Mouse (Mus musculus): Measurements from ENCODE around the gene Atrnl1. TPM values are rescaled to one million over a fixed set of nuclear protein-coding genes. Genes with fewer than 3 reads are reported as not detected.

The Atrnl1 gene
- polyA plus RNA-seq, 1 experiment: not detected

GRCm38 (mm10) chr19:57926941-57927471 lies 316.2 kb downstream of the Atrnl1 start:
- WGBS: 45% methylated on average over 10 of the region's 10 CpGs
- H3K4me3 ChIP-seq (ENCODE audit: insufficient read depth, low read depth, low read length): no peak overlapping the region
- no peak overlapping the region for H3K27ac ChIP-seq (ENCODE audit: insufficient read depth, low read depth, low read length)
- peaks cover 3% of the 10 kb centered on the region for H3K4me1 ChIP-seq (ENCODE audit: control insufficient read depth, insufficient read depth, low read length)
- no peak for TF ChIP-seq POLR2A (IDR thresholded peaks at IDR 0.05; ENCODE audit: insufficient read depth, low read depth, low read length)
- TF ChIP-seq CTCF (IDR thresholded peaks at IDR 0.05; ENCODE audit: insufficient read depth, low read depth, low read length): no peak

GRCm38 (mm10) chr19:57927566-57928523 lies 317.0 kb downstream of the Atrnl1 start:
- WGBS: 71% methylated on average over 11 of the region's 11 CpGs
- H3K4me1 ChIP-seq (ENCODE audit: control insufficient read depth, insufficient read depth, low read length): peaks cover 3% of the 10 kb centered on the region

GRCm38 (mm10) chr19:57931626-57932025 lies 320.8 kb downstream of the Atrnl1 start:
- Histone ChIP-seq H3K27ac (ENCODE audit: insufficient read depth, low read depth, low read length) (no peak overlapping the region), H3K4me3 (ENCODE audit: insufficient read depth, low read depth, low read length) (no peak overlapping the region), H3K4me1 (ENCODE audit: control insufficient read depth, insufficient read depth, low read length) (peaks cover 3% of the 10 kb centered on the region)
- 88% methylated on average over 4 of the region's 4 CpGs for WGBS
- no peak for TF ChIP-seq CTCF (IDR thresholded peaks at IDR 0.05; ENCODE audit: insufficient read depth, low read depth, low read length)
- TF ChIP-seq POLR2A (IDR thresholded peaks at IDR 0.05; ENCODE audit: insufficient read depth, low read depth, low read length): no peak

More at GRCm38 (mm10) chr19:57927566-57928523, 317.0 kb downstream of the Atrnl1 start:
- Histone ChIP-seq H3K27ac (ENCODE audit: insufficient read depth, low read depth, low read length) (no peak overlapping the region), H3K4me3 (ENCODE audit: insufficient read depth, low read depth, low read length) (no peak overlapping the region)
- TF ChIP-seq CTCF (IDR thresholded peaks at IDR 0.05; ENCODE audit: insufficient read depth, low read depth, low read length) (no peak), POLR2A (IDR thresholded peaks at IDR 0.05; ENCODE audit: insufficient read depth, low read depth, low read length) (no peak)

GRCm38 (mm10) chr19:57936865-57937264 lies 326.0 kb downstream of the Atrnl1 start:
- WGBS: 95% methylated on average over 3 of the region's 3 CpGs
- H3K27ac ChIP-seq (ENCODE audit: insufficient read depth, low read depth, low read length): no peak overlapping the region
- TF ChIP-seq POLR2A (IDR thresholded peaks at IDR 0.05; ENCODE audit: insufficient read depth, low read depth, low read length) (no peak), CTCF (IDR thresholded peaks at IDR 0.05; ENCODE audit: insufficient read depth, low read depth, low read length) (no peak)
- H3K4me3 ChIP-seq (ENCODE audit: insufficient read depth, low read depth, low read length): no peak overlapping the region
- peaks cover 5% of the 10 kb centered on the region for H3K4me1 ChIP-seq (ENCODE audit: control insufficient read depth, insufficient read depth, low read length)

- Histone ChIP-seq H3K27ac (ENCODE audit: insufficient read depth, low read depth, low read length) (no peak overlapping the region), H3K4me1 (ENCODE audit: control insufficient read depth, insufficient read depth, low read length) (peaks cover 10% of the 10 kb centered on the region), H3K4me3 (ENCODE audit: insufficient read depth, low read depth, low read length) (no peak overlapping the region)
- 51% methylated on average over 1 of the region's 1 CpGs for WGBS
- TF ChIP-seq POLR2A (IDR thresholded peaks at IDR 0.05; ENCODE audit: insufficient read depth, low read depth, low read length): no peak
- no peak for TF ChIP-seq CTCF (IDR thresholded peaks at IDR 0.05; ENCODE audit: insufficient read depth, low read depth, low read length)
Observed at GRCm38 (mm10) chr19:57939166-57939565, 328.3 kb downstream of the Atrnl1 start.

GRCm38 (mm10) chr19:57941529-57941928 lies 330.7 kb downstream of the Atrnl1 start:
- no peak overlapping the region for H3K27ac ChIP-seq (ENCODE audit: insufficient read depth, low read depth, low read length)
- H3K4me1 ChIP-seq (ENCODE audit: control insufficient read depth, insufficient read depth, low read length): peaks cover 10% of the 10 kb centered on the region
- WGBS: 32% methylated on average over 8 of the region's 8 CpGs
- H3K4me3 ChIP-seq (ENCODE audit: insufficient read depth, low read depth, low read length): no peak overlapping the region
- TF ChIP-seq POLR2A (IDR thresholded peaks at IDR 0.05; ENCODE audit: insufficient read depth, low read depth, low read length) (no peak), CTCF (IDR thresholded peaks at IDR 0.05; ENCODE audit: insufficient read depth, low read depth, low read length) (no peak)

GRCm38 (mm10) chr19:57942281-57942680 lies 331.4 kb downstream of the Atrnl1 start:
- Histone ChIP-seq H3K27ac (ENCODE audit: insufficient read depth, low read depth, low read length) (no peak overlapping the region), H3K4me1 (ENCODE audit: control insufficient read depth, insufficient read depth, low read length) (peaks cover 10% of the 10 kb centered on the region), H3K4me3 (ENCODE audit: insufficient read depth, low read depth, low read length) (no peak overlapping the region)
- TF ChIP-seq CTCF (IDR thresholded peaks at IDR 0.05; ENCODE audit: insufficient read depth, low read depth, low read length): no peak
- TF ChIP-seq POLR2A (IDR thresholded peaks at IDR 0.05; ENCODE audit: insufficient read depth, low read depth, low read length): no peak
- 89% methylated on average over 14 of the region's 14 CpGs for WGBS

GRCm38 (mm10) chr19:57943308-57943707 lies 332.5 kb downstream of the Atrnl1 start:
- TF ChIP-seq POLR2A (IDR thresholded peaks at IDR 0.05; ENCODE audit: insufficient read depth, low read depth, low read length) (no peak), CTCF (IDR thresholded peaks at IDR 0.05; ENCODE audit: insufficient read depth, low read depth, low read length) (no peak)
- Histone ChIP-seq H3K27ac (ENCODE audit: insufficient read depth, low read depth, low read length) (no peak overlapping the region), H3K4me3 (ENCODE audit: insufficient read depth, low read depth, low read length) (no peak overlapping the region), H3K4me1 (ENCODE audit: control insufficient read depth, insufficient read depth, low read length) (peaks cover 10% of the 10 kb centered on the region)
- 71% methylated on average over 2 of the region's 2 CpGs for WGBS

GRCm38 (mm10) chr19:57944680-57945079 lies 333.8 kb downstream of the Atrnl1 start:
- TF ChIP-seq CTCF (IDR thresholded peaks at IDR 0.05; ENCODE audit: insufficient read depth, low read depth, low read length) (no peak), POLR2A (IDR thresholded peaks at IDR 0.05; ENCODE audit: insufficient read depth, low read depth, low read length) (no peak)
- H3K4me1 ChIP-seq (ENCODE audit: control insufficient read depth, insufficient read depth, low read length): peaks cover 10% of the 10 kb centered on the region
- WGBS: 90% methylated on average over 6 of the region's 6 CpGs
- H3K27ac ChIP-seq (ENCODE audit: insufficient read depth, low read depth, low read length): no peak overlapping the region
- H3K4me3 ChIP-seq (ENCODE audit: insufficient read depth, low read depth, low read length): no peak overlapping the region
